Mouse (Mus musculus): ENCODE measurements around the gene Gpr141. TPM values are rescaled to one million over a fixed set of nuclear protein-coding genes. Genes with fewer than 3 reads are reported as not detected.

Gpr141 gene
- 0.12 and 0.34 TPM in 2 replicates for polyA plus RNA-seq (2014; fragmentation: Nextera tagmentation; extraction: Ambion mirVana)

GRCm38 (mm10) chr13:19824071-19824470 lies at the start of gene Gpr141:
Gene Gpr141, minus strand, starts transcription at chr13:19824257.
- no peak within 1 kb of the TSS for H3K27ac ChIP-seq (replicated peaks; ENCODE audit: low read depth, low read length)
- no peak within 1 kb of the TSS for H3K4me2 ChIP-seq (ENCODE audit: low read length)
- no peaks in the 10 kb centered on the region for H3K36me3 ChIP-seq (ENCODE audit: control insufficient read depth, insufficient read depth, low read length)
- 69% methylated on average over 3 of the region's 3 CpGs for WGBS
- no peaks in the 10 kb centered on the region for H3K9me3 ChIP-seq (ENCODE audit: control insufficient read depth, low read length)
- ATAC-seq (ENCODE audit: low FRiP score, low TSS enrichment) (no peak), DNase-seq (no peak)
- H3K9ac ChIP-seq (replicated peaks; ENCODE audit: low read length), result no peak within 1 kb of the TSS
- no peak within 1 kb of the TSS for H3K4me3 ChIP-seq (replicated peaks; ENCODE audit: low read depth, low read length)
- H3K27me3 ChIP-seq (ENCODE audit: control insufficient read depth, insufficient read depth, low read length), result no peaks in the 10 kb centered on the region
- H3K4me1 ChIP-seq (ENCODE audit: control insufficient read depth, insufficient read depth, low read length), result no peaks in the 10 kb centered on the region

GRCm38 (mm10) chr13:19864241-19864640 lies 40.2 kb upstream of the Gpr141 start:
- Histone ChIP-seq H3K36me3 (ENCODE audit: control insufficient read depth, insufficient read depth, low read length) (no peaks in the 10 kb centered on the region), H3K27me3 (ENCODE audit: control insufficient read depth, insufficient read depth, low read length) (peaks cover 35% of the 10 kb centered on the region; the same call in 1 of the 2 replicates), H3K27ac (replicated peaks; ENCODE audit: low read depth, low read length) (no peak overlapping the region), H3K9ac (replicated peaks; ENCODE audit: low read length) (no peak overlapping the region), H3K4me3 (replicated peaks; ENCODE audit: low read depth, low read length) (no peak overlapping the region), H3K4me1 (ENCODE audit: control insufficient read depth, insufficient read depth, low read length) (no peaks in the 10 kb centered on the region), H3K9me3 (ENCODE audit: control insufficient read depth, low read length) (no peaks in the 10 kb centered on the region), H3K4me2 (ENCODE audit: low read length) (no peak overlapping the region)
- no peak for ATAC-seq (ENCODE audit: low FRiP score, low TSS enrichment)
- no peak for DNase-seq

GRCm38 (mm10) chr13:19854629-19855333 lies 30.7 kb upstream of the Gpr141 start:
- Histone ChIP-seq H3K4me1 (ENCODE audit: control insufficient read depth, insufficient read depth, low read length) (no peaks in the 10 kb centered on the region), H3K4me2 (ENCODE audit: low read length) (no peak overlapping the region), H3K9ac (replicated peaks; ENCODE audit: low read length) (no peak overlapping the region), H3K27ac (replicated peaks; ENCODE audit: low read depth, low read length) (no peak overlapping the region), H3K36me3 (ENCODE audit: control insufficient read depth, insufficient read depth, low read length) (no peaks in the 10 kb centered on the region), H3K27me3 (ENCODE audit: control insufficient read depth, insufficient read depth, low read length) (peaks cover 31% of the 10 kb centered on the region; the same call in 1 of the 2 replicates), H3K4me3 (replicated peaks; ENCODE audit: low read depth, low read length) (no peak overlapping the region), H3K9me3 (ENCODE audit: control insufficient read depth, low read length) (no peaks in the 10 kb centered on the region)
- ATAC-seq (ENCODE audit: low FRiP score, low TSS enrichment) (no peak), DNase-seq (no peak)
- WGBS, result 85% methylated on average over 9 of the region's 9 CpGs

GRCm38 (mm10) chr13:19854049-19854448 lies 30.0 kb upstream of the Gpr141 start:
- H3K36me3 ChIP-seq (ENCODE audit: control insufficient read depth, insufficient read depth, low read length), result no peaks in the 10 kb centered on the region
- peaks cover 31% of the 10 kb centered on the region; the same call in 1 of the 2 replicates for H3K27me3 ChIP-seq (ENCODE audit: control insufficient read depth, insufficient read depth, low read length)

GRCm38 (mm10) chr13:19843448-19843847 lies 19.4 kb upstream of the Gpr141 start:
- 93% methylated on average over 2 of the region's 2 CpGs for WGBS
- no peaks in the 10 kb centered on the region for H3K9me3 ChIP-seq (ENCODE audit: control insufficient read depth, low read length)
- no peaks in the 10 kb centered on the region for H3K36me3 ChIP-seq (ENCODE audit: control insufficient read depth, insufficient read depth, low read length)
- H3K27ac ChIP-seq (replicated peaks; ENCODE audit: low read depth, low read length), result no peak overlapping the region
- ATAC-seq (ENCODE audit: low FRiP score, low TSS enrichment), result no peak
- H3K4me2 ChIP-seq (ENCODE audit: low read length), result no peak overlapping the region
- no peaks in the 10 kb centered on the region for H3K27me3 ChIP-seq (ENCODE audit: control insufficient read depth, insufficient read depth, low read length)
- no peak overlapping the region for H3K4me3 ChIP-seq (replicated peaks; ENCODE audit: low read depth, low read length)
- DNase-seq, result no peak
- H3K4me1 ChIP-seq (ENCODE audit: control insufficient read depth, insufficient read depth, low read length), result no peaks in the 10 kb centered on the region
- H3K9ac ChIP-seq (replicated peaks; ENCODE audit: low read length), result no peak overlapping the region

More at GRCm38 (mm10) chr13:19854049-19854448, 30.0 kb upstream of the Gpr141 start:
- Histone ChIP-seq H3K27ac (replicated peaks; ENCODE audit: low read depth, low read length) (no peak overlapping the region), H3K4me1 (ENCODE audit: control insufficient read depth, insufficient read depth, low read length) (no peaks in the 10 kb centered on the region), H3K4me3 (replicated peaks; ENCODE audit: low read depth, low read length) (no peak overlapping the region), H3K4me2 (ENCODE audit: low read length) (no peak overlapping the region), H3K9ac (replicated peaks; ENCODE audit: low read length) (no peak overlapping the region), H3K9me3 (ENCODE audit: control insufficient read depth, low read length) (0 out of 2 replicates have a peak, but pooled peaks cover 3% of the 10 kb centered on the region)
- WGBS, result 65% methylated on average over 2 of the region's 2 CpGs
- DNase-seq (no peak), ATAC-seq (ENCODE audit: low FRiP score, low TSS enrichment) (no peak)

GRCm38 (mm10) chr13:19842707-19843106 lies 18.6 kb upstream of the Gpr141 start:
- ATAC-seq (ENCODE audit: low FRiP score, low TSS enrichment), result no peak
- Histone ChIP-seq H3K9me3 (ENCODE audit: control insufficient read depth, low read length) (no peaks in the 10 kb centered on the region), H3K27me3 (ENCODE audit: control insufficient read depth, insufficient read depth, low read length) (no peaks in the 10 kb centered on the region), H3K9ac (replicated peaks; ENCODE audit: low read length) (no peak overlapping the region), H3K4me1 (ENCODE audit: control insufficient read depth, insufficient read depth, low read length) (no peaks in the 10 kb centered on the region), H3K4me2 (ENCODE audit: low read length) (no peak overlapping the region), H3K36me3 (ENCODE audit: control insufficient read depth, insufficient read depth, low read length) (no peaks in the 10 kb centered on the region), H3K27ac (replicated peaks; ENCODE audit: low read depth, low read length) (no peak overlapping the region), H3K4me3 (replicated peaks; ENCODE audit: low read depth, low read length) (no peak overlapping the region)
- no peak for DNase-seq
- 75% methylated on average over 3 of the region's 3 CpGs for WGBS

- H3K27ac ChIP-seq (replicated peaks; ENCODE audit: low read depth, low read length), result no peak overlapping the region
- ATAC-seq (ENCODE audit: low FRiP score, low TSS enrichment) (no peak), DNase-seq (no peak)
- H3K36me3 ChIP-seq (ENCODE audit: control insufficient read depth, insufficient read depth, low read length), result no peaks in the 10 kb centered on the region
- H3K4me2 ChIP-seq (ENCODE audit: low read length), result no peak overlapping the region
- 74% methylated on average over 5 of the region's 5 CpGs for WGBS
- H3K9me3 ChIP-seq (ENCODE audit: control insufficient read depth, low read length), result no peaks in the 10 kb centered on the region
- H3K9ac ChIP-seq (replicated peaks; ENCODE audit: low read length), result no peak overlapping the region
- H3K4me1 ChIP-seq (ENCODE audit: control insufficient read depth, insufficient read depth, low read length), result no peaks in the 10 kb centered on the region
- H3K4me3 ChIP-seq (replicated peaks; ENCODE audit: low read depth, low read length), result no peak overlapping the region
- H3K27me3 ChIP-seq (ENCODE audit: control insufficient read depth, insufficient read depth, low read length), result no peaks in the 10 kb centered on the region
These were observed 17.6 kb upstream of the Gpr141 start for GRCm38 (mm10) chr13:19841615-19842014.

GRCm38 (mm10) chr13:19840206-19840605 lies 16.1 kb upstream of the Gpr141 start:
- ATAC-seq (ENCODE audit: low FRiP score, low TSS enrichment) (no peak; the same call in 1 of the 2 replicates), DNase-seq (no peak)
- Histone ChIP-seq H3K36me3 (ENCODE audit: control insufficient read depth, insufficient read depth, low read length) (no peaks in the 10 kb centered on the region), H3K9ac (replicated peaks; ENCODE audit: low read length) (no peak overlapping the region), H3K9me3 (ENCODE audit: control insufficient read depth, low read length) (no peaks in the 10 kb centered on the region), H3K4me3 (replicated peaks; ENCODE audit: low read depth, low read length) (no peak overlapping the region), H3K4me2 (ENCODE audit: low read length) (no peak overlapping the region), H3K27ac (replicated peaks; ENCODE audit: low read depth, low read length) (no peak overlapping the region), H3K4me1 (ENCODE audit: control insufficient read depth, insufficient read depth, low read length) (no peaks in the 10 kb centered on the region), H3K27me3 (ENCODE audit: control insufficient read depth, insufficient read depth, low read length) (no peaks in the 10 kb centered on the region)
- 79% methylated on average over 1 of the region's 1 CpGs for WGBS

- H3K9me3 ChIP-seq (ENCODE audit: control insufficient read depth, low read length), result no peaks in the 10 kb centered on the region
- H3K27ac ChIP-seq (replicated peaks; ENCODE audit: low read depth, low read length), result no peak overlapping the region
- 97% methylated on average over 4 of the region's 4 CpGs for WGBS
These were observed 6.5 kb upstream of the Gpr141 start for GRCm38 (mm10) chr13:19830560-19830959.

More at GRCm38 (mm10) chr13:19830560-19830959, 6.5 kb upstream of the Gpr141 start:
- no peaks in the 10 kb centered on the region for H3K27me3 ChIP-seq (ENCODE audit: control insufficient read depth, insufficient read depth, low read length)
- DNase-seq (no peak), ATAC-seq (ENCODE audit: low FRiP score, low TSS enrichment) (no peak)
- H3K36me3 ChIP-seq (ENCODE audit: control insufficient read depth, insufficient read depth, low read length), result no peaks in the 10 kb centered on the region
- H3K4me1 ChIP-seq (ENCODE audit: control insufficient read depth, insufficient read depth, low read length), result no peaks in the 10 kb centered on the region
- H3K9ac ChIP-seq (replicated peaks; ENCODE audit: low read length), result no peak overlapping the region
- no peak overlapping the region for H3K4me3 ChIP-seq (replicated peaks; ENCODE audit: low read depth, low read length)
- no peak overlapping the region for H3K4me2 ChIP-seq (ENCODE audit: low read length)
